Mouse (Mus musculus) cerebellum, adult 8-10 months (tissue): Measurements from ENCODE around the gene Adam12.

ENCODE experiments used
- DNase-seq: peaks from one replicate; pipeline ENCODE4 v3.0.0; 2022

The Adam12 gene

GRCm38 (mm10) chr7:134231378-134232346 lies at the start of gene Adam12:
Gene Adam12 (minus strand): TSS chr7:134232146.
- no peak for DNase-seq

- no peak for DNase-seq
Observed at GRCm38 (mm10) chr7:134272956-134273355, 41.0 kb upstream of the Adam12 start.

GRCm38 (mm10) chr7:134272421-134272820 lies 40.5 kb upstream of the Adam12 start:
- DNase-seq = no peak

GRCm38 (mm10) chr7:134265783-134266182 lies 33.8 kb upstream of the Adam12 start:
- no peak for DNase-seq

GRCm38 (mm10) chr7:134263146-134263906 lies 31.4 kb upstream of the Adam12 start:
- DNase-seq = peak; percentile 47

GRCm38 (mm10) chr7:134261003-134261701 lies 29.2 kb upstream of the Adam12 start:
- DNase-seq = no peak

GRCm38 (mm10) chr7:134250273-134250870 lies 18.4 kb upstream of the Adam12 start:
- no peak for DNase-seq

- no peak for DNase-seq
Observed at GRCm38 (mm10) chr7:134248041-134248440, 16.1 kb upstream of the Adam12 start.

- no peak for DNase-seq
Observed at GRCm38 (mm10) chr7:134246624-134247023, 14.7 kb upstream of the Adam12 start.

GRCm38 (mm10) chr7:134242773-134243172 lies 10.8 kb upstream of the Adam12 start:
- no peak for DNase-seq

- DNase-seq = no peak
Observed at GRCm38 (mm10) chr7:134241212-134241611, 9.3 kb upstream of the Adam12 start.

GRCm38 (mm10) chr7:134240579-134240978 lies 8.6 kb upstream of the Adam12 start:
- no peak for DNase-seq

GRCm38 (mm10) chr7:134238863-134239262 lies 6.9 kb upstream of the Adam12 start:
- DNase-seq = no peak

GRCm38 (mm10) chr7:134237356-134237755 lies 5.4 kb upstream of the Adam12 start:
- DNase-seq = no peak

- no peak for DNase-seq
Observed at GRCm38 (mm10) chr7:134236727-134237126, 4.8 kb upstream of the Adam12 start.

- no peak for DNase-seq
Observed at GRCm38 (mm10) chr7:134235552-134235951, 3.6 kb upstream of the Adam12 start.

GRCm38 (mm10) chr7:134230708-134231107 lies 1.2 kb downstream of the Adam12 start:
- DNase-seq = no peak

GRCm38 (mm10) chr7:134229899-134230298 lies 2.0 kb downstream of the Adam12 start:
- no peak for DNase-seq

- no peak for DNase-seq
Observed at GRCm38 (mm10) chr7:134227773-134228455, 4.0 kb downstream of the Adam12 start.

- no peak for DNase-seq
Observed at GRCm38 (mm10) chr7:134227101-134227500, 4.8 kb downstream of the Adam12 start.

- no peak for DNase-seq
Observed at GRCm38 (mm10) chr7:134226231-134226630, 5.7 kb downstream of the Adam12 start.
